Mouse (Mus musculus) embryonic facial prominence, embryonic 12.5 days (tissue): ENCODE results near the gene Gm49369. TPM values are rescaled to one million over a fixed set of nuclear protein-coding genes. Genes with fewer than 3 reads are reported as not detected.

ENCODE experiments used
- ATAC-seq: fragments of 200-750 bp; cut with Nextera tagmentation; 2 replicates; pipeline ENCODE4 v1.8.0; 2017; ENCODE audit not compliant: insufficient number of reproducible peaks, insufficient read depth, low FRiP score, low TSS enrichment
- H3K27ac ChIP-seq: fragments of 300-500 bp; sonication (generic); 2 replicates; pipeline ENCODE4 v1.5.1; 2016; ENCODE audit warnings: mild to moderate bottlenecking
- H3K27me3 ChIP-seq: fragments of 300-500 bp; sonication (generic); 2 replicates; pipeline ENCODE4 v1.6.1; 2016; ENCODE audit warnings: mild to moderate bottlenecking, moderate library complexity
- H3K36me3 ChIP-seq: fragments of 300-500 bp; sonication (generic); 2 replicates; pipeline ENCODE4 v1.6.1; 2016; ENCODE audit warnings: mild to moderate bottlenecking
- H3K4me1 ChIP-seq: fragments of 300-500 bp; sonication (generic); 2 replicates; pipeline ENCODE4 v1.6.1; 2016
- H3K4me2 ChIP-seq: fragments of 300-500 bp; sonication (generic); replicated peaks from 2 replicates; pipeline ENCODE4 v1.6.1; 2016; ENCODE audit warnings: mild to moderate bottlenecking, moderate library complexity
- H3K4me3 ChIP-seq: fragments of 300-500 bp; sonication (generic); 2 replicates; pipeline ENCODE4 v1.5.1; 2016; ENCODE audit warnings: mild to moderate bottlenecking
- H3K9ac ChIP-seq: fragments of 300-500 bp; sonication (generic); 2 replicates; pipeline ENCODE4 v1.6.1; 2016; ENCODE audit warnings: mild to moderate bottlenecking, moderate library complexity
- H3K9me3 ChIP-seq: fragments of 300-500 bp; sonication (generic); 2 replicates; pipeline ENCODE4 v1.6.1; 2016; ENCODE audit warnings: mild to moderate bottlenecking, moderate library complexity
- WGBS: fragments of 180-500 bp; shearing (Covaris S2); methylation state at CpG from one replicate; pipeline ENCODE4 v1.1.7; 2016; 5-methylcytosine and 5-hydroxymethylcytosine counted together
- polyA plus RNA-seq: library from polyadenylated mRNA; unstranded; fragments of >200 nt; fragmentation: Nextera tagmentation; extraction: Ambion mirVana; gene quantifications from 2 replicates; pipeline ENCODE4 v1.2.1, GENCODE M21; 2016

Gene Gm49369
- polyA plus RNA-seq, 1 experiment from 2014 or later: not detected

- Histone ChIP-seq H3K27me3 (no peaks in the 10 kb centered on the region), H3K4me1 (peaks cover under 1% of the 10 kb centered on the region; the same call in 1 of the 2 replicates), H3K4me2 (no peak overlapping the region), H3K4me3 (no peak overlapping the region), H3K9me3 (no peaks in the 10 kb centered on the region), H3K36me3 (peaks cover 86% of the 10 kb centered on the region), H3K9ac (no peak overlapping the region), H3K27ac (no peak overlapping the region)
- 89% methylated on average over 6 of the region's 6 CpGs for WGBS
- ATAC-seq: no peak
Measured at GRCm38 (mm10) chr7:142379186-142379585, 3.3 kb downstream of the Gm49369 start.

GRCm38 (mm10) chr7:142377233-142377925 lies 5.1 kb downstream of the Gm49369 start:
- Histone ChIP-seq H3K27ac (no peak overlapping the region), H3K9me3 (no peaks in the 10 kb centered on the region), H3K9ac (no peak overlapping the region), H3K4me1 (peaks cover 8% of the 10 kb centered on the region; the same call in 1 of the 2 replicates), H3K4me2 (no peak overlapping the region), H3K27me3 (peaks cover 11% of the 10 kb centered on the region), H3K4me3 (no peak overlapping the region), H3K36me3 (peaks cover 68% of the 10 kb centered on the region)
- no peak for ATAC-seq
- 92% methylated on average over 14 of the region's 14 CpGs for WGBS

GRCm38 (mm10) chr7:142376096-142376495 lies 6.4 kb downstream of the Gm49369 start:
- Histone ChIP-seq H3K27me3 (peaks cover 24% of the 10 kb centered on the region), H3K9ac (no peak overlapping the region), H3K4me3 (no peak overlapping the region), H3K9me3 (no peaks in the 10 kb centered on the region), H3K36me3 (peaks cover 55% of the 10 kb centered on the region), H3K4me2 (no peak overlapping the region), H3K27ac (no peak overlapping the region), H3K4me1 (peaks cover 20% of the 10 kb centered on the region; the same call in 1 of the 2 replicates)
- ATAC-seq: no peak
- WGBS: 76% methylated on average over 4 of the region's 4 CpGs

- H3K4me1 ChIP-seq: peaks cover 20% of the 10 kb centered on the region; the same call in 1 of the 2 replicates
- no peak overlapping the region for H3K27ac ChIP-seq
- H3K9me3 ChIP-seq: no peaks in the 10 kb centered on the region
- H3K4me2 ChIP-seq: no peak overlapping the region
- WGBS: 81% methylated on average over 6 of the region's 6 CpGs
- no peak for ATAC-seq
- no peak overlapping the region for H3K9ac ChIP-seq
- peaks cover 32% of the 10 kb centered on the region for H3K27me3 ChIP-seq
- H3K4me3 ChIP-seq: no peak overlapping the region
- H3K36me3 ChIP-seq: peaks cover 47% of the 10 kb centered on the region
Measured at GRCm38 (mm10) chr7:142375261-142375724, 7.2 kb downstream of the Gm49369 start.

GRCm38 (mm10) chr7:142374413-142375015 lies 8.0 kb downstream of the Gm49369 start:
- H3K9me3 ChIP-seq: no peaks in the 10 kb centered on the region
- no peak overlapping the region for H3K4me3 ChIP-seq
- 87% methylated on average over 5 of the region's 5 CpGs for WGBS
- peaks cover 20% of the 10 kb centered on the region; the same call in 1 of the 2 replicates for H3K4me1 ChIP-seq
- H3K27ac ChIP-seq: no peak overlapping the region
- H3K27me3 ChIP-seq: peaks cover 40% of the 10 kb centered on the region
- no peak overlapping the region for H3K4me2 ChIP-seq
- peaks cover 39% of the 10 kb centered on the region for H3K36me3 ChIP-seq
- ATAC-seq: no peak
- H3K9ac ChIP-seq: no peak overlapping the region

GRCm38 (mm10) chr7:142373641-142374412 lies 8.6 kb downstream of the Gm49369 start, which contains the start of gene Ifitm10:
Gene Ifitm10, minus strand, starts transcription at chr7:142373753.
- peak within 1 kb of the TSS; percentile 44; the same call in 1 of the 2 replicates for H3K4me3 ChIP-seq
- no peak within 1 kb of the TSS for H3K27ac ChIP-seq
- H3K4me2 ChIP-seq: peak within 1 kb of the TSS; percentile 83
- peaks cover 44% of the 10 kb centered on the region for H3K27me3 ChIP-seq
- H3K9ac ChIP-seq: no peak within 1 kb of the TSS
- H3K9me3 ChIP-seq: no peaks in the 10 kb centered on the region
- no peak for ATAC-seq
- 60% methylated on average over 8 of the region's 8 CpGs for WGBS
- peaks cover 20% of the 10 kb centered on the region; the same call in 1 of the 2 replicates for H3K4me1 ChIP-seq
- H3K36me3 ChIP-seq: peaks cover 34% of the 10 kb centered on the region

- ATAC-seq: no peak
- peaks cover 46% of the 10 kb centered on the region for H3K27me3 ChIP-seq
- H3K9me3 ChIP-seq: no peaks in the 10 kb centered on the region
- H3K4me1 ChIP-seq: peaks cover 20% of the 10 kb centered on the region; the same call in 1 of the 2 replicates
- H3K4me2 ChIP-seq: no peak overlapping the region
- no peak overlapping the region for H3K4me3 ChIP-seq
- H3K9ac ChIP-seq: no peak overlapping the region
- peaks cover 27% of the 10 kb centered on the region for H3K36me3 ChIP-seq
- WGBS: 79% methylated on average over 5 of the region's 5 CpGs
- no peak overlapping the region for H3K27ac ChIP-seq
Measured at GRCm38 (mm10) chr7:142373039-142373438, 9.4 kb downstream of the Gm49369 start.

GRCm38 (mm10) chr7:142371768-142372661 lies 10.5 kb downstream of the Gm49369 start:
- peak overlapping the region; percentile 44 for H3K4me3 ChIP-seq
- no peak overlapping the region for H3K27ac ChIP-seq
- peaks cover 17% of the 10 kb centered on the region for H3K36me3 ChIP-seq
- peaks cover 46% of the 10 kb centered on the region for H3K27me3 ChIP-seq
- H3K9me3 ChIP-seq: no peaks in the 10 kb centered on the region
- 2% methylated on average over 63 of the region's 64 CpGs for WGBS
- peaks cover 20% of the 10 kb centered on the region; the same call in 1 of the 2 replicates for H3K4me1 ChIP-seq
- H3K9ac ChIP-seq: peak overlapping the region; percentile 56
- peak overlapping the region; percentile 83 for H3K4me2 ChIP-seq
- 0 out of 2 replicates have a peak, but pooled peaks have one; percentile 16 for ATAC-seq

GRCm38 (mm10) chr7:142371398-142371767 lies 11.1 kb downstream of the Gm49369 start:
- Histone ChIP-seq H3K9ac (0 out of 2 replicates have a peak overlapping the region, but pooled peaks have one; percentile 56), H3K4me1 (peaks cover 20% of the 10 kb centered on the region; the same call in 1 of the 2 replicates), H3K9me3 (no peaks in the 10 kb centered on the region), H3K27me3 (peaks cover 46% of the 10 kb centered on the region), H3K27ac (no peak overlapping the region), H3K4me2 (peak overlapping the region; percentile 83), H3K4me3 (peak overlapping the region; percentile 44), H3K36me3 (peaks cover 10% of the 10 kb centered on the region)
- 23% methylated on average over 11 of the region's 11 CpGs for WGBS
- no peak for ATAC-seq

- Histone ChIP-seq H3K27ac (no peak overlapping the region), H3K4me3 (no peak overlapping the region), H3K4me2 (peak overlapping the region; percentile 13; the same call in 1 of the 2 replicates), H3K36me3 (peaks cover 6% of the 10 kb centered on the region; the same call in 1 of the 2 replicates), H3K9ac (no peak overlapping the region), H3K4me1 (peaks cover 20% of the 10 kb centered on the region; the same call in 1 of the 2 replicates), H3K27me3 (peaks cover 46% of the 10 kb centered on the region), H3K9me3 (no peaks in the 10 kb centered on the region)
- 80% methylated on average over 18 of the region's 18 CpGs for WGBS
- ATAC-seq: no peak
Measured at GRCm38 (mm10) chr7:142370937-142371336, 11.5 kb downstream of the Gm49369 start.
